Mouse (Mus musculus): Measurements from ENCODE around the gene Flcn.
"Not testable (repeated sequence)": the region's sequence is repeated elsewhere in the genome, so short reads cannot be mapped to it uniquely, and the experiment has no call there.

Gene Flcn

DNA sequence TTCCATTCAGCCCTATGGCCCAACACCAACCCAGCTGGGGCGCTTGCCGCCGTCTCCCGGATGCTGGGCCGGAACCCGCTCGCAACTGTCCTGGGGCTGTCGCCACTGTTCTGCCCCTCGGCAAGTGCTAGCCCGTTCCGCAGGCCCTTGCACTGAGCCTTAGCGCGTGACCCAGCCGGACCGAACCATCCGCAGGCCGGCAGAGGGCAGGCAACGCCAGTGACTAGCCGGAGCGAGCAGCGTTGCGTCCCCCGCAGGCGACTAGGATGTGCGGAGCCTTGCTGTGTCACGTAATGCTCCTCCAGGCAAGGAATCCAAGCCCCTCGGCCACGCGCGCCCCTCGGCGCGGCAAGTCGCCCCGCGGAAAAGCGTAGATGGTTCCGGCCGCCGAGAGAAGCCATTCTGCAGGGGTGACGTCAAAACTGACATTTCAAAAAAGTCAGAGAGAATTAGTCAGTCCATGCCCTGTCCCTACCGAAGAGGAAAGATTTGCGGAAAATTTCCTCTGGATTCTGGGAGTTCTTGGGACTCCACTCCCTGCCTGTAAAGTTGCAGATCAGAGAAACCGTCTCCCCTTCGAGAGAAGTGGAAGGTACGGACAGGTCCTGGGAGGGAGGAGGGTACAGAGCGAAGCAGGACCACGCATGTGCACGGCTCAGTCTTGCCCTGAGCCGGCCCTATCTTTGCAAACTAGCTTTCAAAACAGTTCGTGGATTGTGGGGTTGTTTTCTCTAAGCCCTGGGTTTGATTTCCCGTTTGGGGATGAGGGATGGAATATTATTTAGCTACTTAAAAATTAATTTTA is at the start of gene Flcn:
Gene Flcn, minus strand, starts transcription at position 347 of the 805 bp plus-strand sequence.
- peak; percentile 94 for DNase-seq (ENCODE audit: extremely low read depth, insufficient read length, low spot score)

DNA sequence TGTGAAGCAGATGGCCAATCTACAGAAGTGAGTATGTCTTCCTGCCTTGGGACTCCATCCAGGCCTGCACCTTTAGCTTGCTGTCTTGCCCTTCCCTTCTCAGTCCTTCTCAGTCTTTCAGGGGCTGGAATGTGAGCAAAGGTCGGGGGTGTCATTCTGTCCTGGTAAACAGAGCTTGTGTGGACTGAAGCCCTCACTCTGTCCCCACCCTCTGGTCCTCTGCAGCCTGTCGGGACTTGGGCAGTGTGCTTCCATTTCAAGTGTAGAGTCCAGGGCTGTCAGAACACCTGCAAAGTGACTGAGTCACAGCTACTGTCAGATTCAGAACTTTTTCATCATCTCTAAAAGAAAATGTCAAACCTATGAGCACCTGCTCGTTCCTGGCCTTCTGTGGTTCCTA is 43.0 kb upstream of the Flcn start:
- DNase-seq (ENCODE audit: extremely low read depth, insufficient read length, low spot score) = no peak

DNA sequence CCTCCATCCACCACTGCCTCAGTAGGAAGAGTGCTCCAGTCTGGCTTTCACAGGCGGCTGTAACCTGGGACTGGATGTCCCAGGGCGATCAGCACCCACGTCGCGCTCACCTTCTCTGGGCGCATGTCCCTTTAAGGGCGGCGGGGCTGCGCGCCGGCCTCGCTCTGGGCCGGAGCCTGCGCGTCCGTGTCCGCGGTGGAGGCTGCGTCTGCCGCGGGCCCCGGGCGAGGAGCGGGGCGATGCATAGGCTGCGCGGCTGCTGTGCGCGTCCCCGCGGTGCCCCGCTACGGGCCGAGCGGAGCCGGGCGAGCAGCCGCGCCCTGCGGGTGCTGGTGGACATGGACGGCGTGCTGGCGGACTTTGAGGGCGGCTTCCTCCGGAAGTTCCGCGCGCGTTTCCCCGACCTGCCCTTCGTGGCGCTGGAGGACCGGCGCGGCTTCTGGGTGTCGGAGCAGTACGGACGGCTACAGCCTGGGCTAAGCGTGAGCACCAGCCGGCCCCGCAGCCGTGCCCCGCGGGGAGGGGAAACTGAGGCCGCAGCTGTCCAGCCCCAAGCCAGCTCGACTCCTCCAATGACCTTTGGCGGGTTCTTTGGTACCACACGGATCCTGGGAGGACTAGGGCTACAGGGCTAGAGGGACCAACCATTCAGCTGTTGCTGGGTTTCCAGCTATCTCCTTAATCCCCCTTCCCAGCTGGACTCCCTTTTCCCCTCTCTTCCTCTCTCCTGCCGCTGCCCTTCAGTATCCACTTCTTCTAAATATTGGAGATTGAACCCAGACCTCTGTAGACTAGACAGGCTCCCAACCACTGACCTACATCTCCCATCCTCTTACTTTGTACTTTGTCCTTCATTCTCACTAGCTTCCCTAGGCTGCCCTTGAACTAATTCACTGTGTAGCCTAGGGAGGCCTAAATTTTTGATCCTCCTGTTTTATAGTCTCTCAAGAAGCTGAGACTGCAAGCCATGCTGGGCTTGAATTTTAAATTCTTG is 38.4 kb upstream of the Flcn start:
- peak; percentile 87 for DNase-seq (ENCODE audit: extremely low read depth, insufficient read length, low spot score)

DNA sequence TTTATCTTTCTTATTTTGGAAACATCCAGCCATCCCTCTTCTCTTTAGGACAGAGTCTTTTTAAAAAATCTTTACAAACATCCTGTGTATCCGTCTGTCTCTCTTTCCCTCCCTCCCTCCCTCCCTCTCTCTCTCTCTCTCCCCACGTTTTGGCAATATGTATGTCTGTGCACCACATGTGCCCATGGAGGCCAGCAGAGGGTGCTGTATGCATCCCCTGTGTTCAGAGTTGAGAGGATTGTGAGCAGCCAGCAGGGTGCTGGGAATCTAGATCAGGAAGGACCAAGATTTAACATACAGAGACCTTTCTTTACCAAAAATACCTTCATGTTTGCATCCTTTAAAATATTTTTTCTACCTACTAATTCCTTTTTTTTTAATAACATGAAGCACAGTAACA is 37.3 kb upstream of the Flcn start:
- DNase-seq (ENCODE audit: extremely low read depth, insufficient read length, low spot score) = peak; percentile 61

DNA sequence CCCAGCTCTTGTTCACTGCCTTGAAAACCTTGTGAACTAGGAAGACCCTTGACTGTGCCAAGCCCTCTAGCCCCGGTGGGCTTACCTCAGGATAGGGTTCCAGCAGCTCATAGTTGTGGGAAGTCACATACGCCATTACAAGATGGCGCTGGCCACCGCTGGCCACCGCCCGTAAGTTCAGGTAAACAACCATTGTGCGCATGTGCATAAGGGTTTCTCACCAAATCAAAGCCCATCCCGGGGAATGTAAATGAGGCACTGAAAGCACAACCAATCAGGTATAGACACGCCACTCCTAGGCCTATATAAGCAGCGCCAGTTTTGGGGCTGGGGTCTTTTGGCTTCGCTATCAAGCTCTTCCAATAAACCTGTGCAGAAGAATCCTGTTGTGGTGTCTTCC is 36.5 kb upstream of the Flcn start:
- DNase-seq (ENCODE audit: extremely low read depth, insufficient read length, low spot score) = no peak

DNA sequence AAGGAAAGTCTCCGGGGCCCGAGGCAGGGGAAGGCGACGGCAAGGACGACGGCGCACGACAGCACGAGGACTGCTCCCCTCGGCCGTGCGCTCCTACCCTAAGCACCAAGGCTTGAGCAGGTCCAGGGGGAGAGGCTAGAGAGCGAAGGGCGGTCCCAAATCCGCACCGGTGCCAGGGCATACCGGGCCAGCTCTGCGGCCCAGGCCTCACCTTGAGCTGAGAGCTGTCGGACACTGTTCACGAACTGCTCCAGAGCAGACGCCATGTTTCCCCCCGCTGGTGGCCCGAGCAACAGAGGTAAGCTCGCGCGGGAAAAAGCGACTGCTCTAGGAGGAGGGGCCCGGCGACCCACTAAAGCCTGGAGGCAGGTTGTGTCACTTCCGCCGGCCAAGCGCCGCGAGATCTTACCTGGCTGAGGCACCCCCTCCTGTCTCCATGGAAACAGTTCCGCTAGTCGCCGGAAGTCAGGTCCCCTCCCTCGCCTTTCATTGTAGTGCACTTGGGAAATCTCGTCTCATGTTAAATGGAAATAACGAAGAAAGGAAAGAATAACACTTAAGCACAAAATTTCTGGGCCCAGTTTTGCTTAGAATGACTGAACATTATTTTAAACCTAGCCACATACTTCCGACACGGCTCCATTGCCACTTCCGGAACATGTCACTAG is 29.8 kb upstream of the Flcn start, which contains the start of gene Cops3:
Gene Cops3, minus strand, starts transcription at position 380 of the 668 bp plus-strand sequence.
- DNase-seq (ENCODE audit: extremely low read depth, insufficient read length, low spot score) = peak; percentile 94

DNA sequence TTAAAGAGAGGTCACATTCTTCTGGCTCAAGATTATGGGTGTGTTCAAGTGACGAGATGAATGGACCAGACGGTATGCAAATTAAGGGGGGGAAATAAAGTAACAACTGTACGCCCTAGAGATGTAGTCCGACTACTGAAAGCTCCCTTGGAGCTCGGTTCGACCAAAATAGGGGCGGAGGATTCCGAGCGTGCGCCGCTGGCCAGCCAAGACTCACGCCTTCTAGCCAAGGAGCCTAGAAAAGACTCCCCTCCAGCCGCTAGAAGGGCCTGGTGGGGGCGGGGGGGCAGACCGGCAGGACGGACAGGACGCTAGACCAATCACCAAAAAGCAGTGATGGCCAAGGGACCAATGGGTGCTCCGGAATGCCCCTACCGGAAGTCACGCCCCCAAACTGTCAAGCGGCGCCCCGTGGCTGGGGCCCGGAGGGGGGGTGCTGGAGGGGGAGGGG is 29.2 kb upstream of the Flcn start, which contains the start of gene Nt5m:
Gene Nt5m, plus strand, starts transcription at position 440 of the 451 bp plus-strand sequence.
- DNase-seq (ENCODE audit: extremely low read depth, insufficient read length, low spot score) = peak; percentile 89

DNA sequence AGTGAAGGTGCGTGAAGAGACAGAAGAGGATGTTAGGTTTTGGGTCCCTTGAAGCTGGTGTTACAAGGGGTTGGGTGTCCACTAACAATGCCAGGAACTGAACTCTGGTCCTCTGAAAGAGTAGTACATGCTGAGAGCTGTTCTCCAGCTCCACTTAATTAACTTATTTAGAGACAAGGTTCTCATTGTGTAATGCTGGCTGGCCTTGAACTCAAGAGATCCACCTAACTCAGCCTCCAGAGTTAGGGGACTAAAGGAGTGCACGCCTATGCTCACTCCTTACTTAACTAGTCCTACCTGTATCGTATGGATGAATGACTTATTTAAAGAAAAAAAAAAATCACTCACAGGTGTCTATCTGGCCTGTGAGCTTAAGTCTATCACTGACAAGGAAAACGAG is 28.6 kb upstream of the Flcn start:
- no peak for DNase-seq (ENCODE audit: extremely low read depth, insufficient read length, low spot score)

DNA sequence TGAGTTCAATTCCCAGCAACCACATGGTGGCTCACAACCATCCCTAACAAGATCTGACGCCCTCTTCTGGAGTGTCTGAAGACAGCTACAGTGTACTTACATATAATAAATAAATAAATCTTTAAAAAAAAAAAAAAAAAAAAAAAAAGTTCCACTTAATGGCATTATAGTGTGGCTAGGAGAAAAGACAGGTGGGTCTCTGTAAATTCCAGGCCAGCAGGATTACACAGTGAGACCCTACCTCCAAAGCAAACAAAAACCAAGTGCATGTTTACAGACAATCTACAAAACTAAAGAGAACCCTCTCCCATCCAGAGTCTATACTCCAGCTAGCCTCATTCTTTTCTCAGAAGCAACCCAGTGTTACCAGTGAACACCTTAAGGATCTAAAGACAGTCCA is 28.0 kb upstream of the Flcn start:
- not testable (repeated sequence) for DNase-seq (ENCODE audit: extremely low read depth, insufficient read length, low spot score)

DNA sequence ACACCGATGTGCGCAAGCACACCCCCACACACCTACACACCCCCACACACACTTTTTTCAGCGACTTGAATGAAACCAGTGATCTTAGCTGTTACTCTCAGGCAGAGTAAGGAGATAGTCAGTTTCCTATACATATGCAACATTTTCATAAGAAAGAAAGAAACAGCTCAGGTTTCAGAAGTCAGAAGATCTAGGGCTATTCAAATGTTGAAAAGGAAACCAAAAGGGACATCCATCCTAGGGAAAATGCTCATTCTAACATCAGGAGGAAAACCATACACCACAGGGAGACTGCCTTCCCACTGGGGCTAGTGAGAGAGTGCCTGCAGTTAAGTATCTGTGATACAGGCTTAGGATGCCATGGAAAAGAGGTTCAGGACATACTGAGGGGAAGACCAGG is 11.8 kb upstream of the Flcn start:
- no peak for DNase-seq (ENCODE audit: extremely low read depth, insufficient read length, low spot score)

DNA sequence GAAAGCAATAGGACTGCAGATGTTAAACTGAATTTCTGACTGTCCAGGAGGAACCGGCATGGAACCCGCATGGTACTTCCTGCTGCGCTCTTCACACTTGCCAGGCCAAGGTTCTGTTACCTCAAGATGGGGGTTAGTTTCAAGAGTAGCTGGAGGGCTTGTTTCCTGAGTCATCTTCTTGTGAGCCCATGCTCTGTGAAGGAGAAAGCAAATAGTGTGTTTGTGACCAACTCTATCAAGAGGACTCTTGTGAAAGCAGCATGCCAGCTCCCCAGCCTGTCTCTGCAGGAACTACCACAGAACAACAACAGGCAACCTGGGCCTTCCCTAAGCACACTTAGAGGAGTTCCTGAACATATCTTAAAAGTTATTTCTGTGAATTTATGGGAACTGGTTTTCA is 8.1 kb upstream of the Flcn start:
- DNase-seq (ENCODE audit: extremely low read depth, insufficient read length, low spot score) = no peak

DNA sequence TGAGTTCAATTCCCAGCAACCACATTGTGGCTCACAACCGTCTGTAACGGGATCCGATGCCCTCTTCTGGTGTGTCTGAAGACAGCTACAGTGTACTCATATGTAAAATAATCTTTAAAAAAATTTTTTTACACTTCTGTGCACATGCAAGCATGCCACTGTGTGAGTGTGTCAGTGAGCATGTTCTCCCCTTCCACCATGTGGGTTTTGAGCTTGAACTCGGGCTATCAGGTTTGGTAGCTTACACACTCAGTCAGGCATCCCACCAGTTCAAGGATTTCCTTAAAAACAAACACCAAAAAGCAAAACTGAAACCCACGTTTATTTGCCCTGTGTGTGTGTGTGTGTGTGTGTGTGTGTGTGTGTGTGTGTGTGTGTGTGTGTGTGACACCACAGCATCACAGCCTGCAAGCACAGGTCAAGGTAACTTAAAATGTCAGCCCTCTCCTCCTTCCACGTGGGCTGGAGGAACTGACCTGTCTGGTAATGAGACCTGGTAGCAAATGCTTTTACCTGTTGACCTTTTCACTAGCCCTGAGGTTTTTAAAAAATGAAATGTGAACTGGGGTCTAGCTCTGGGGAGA is 5.8 kb upstream of the Flcn start:
- DNase-seq (ENCODE audit: extremely low read depth, insufficient read length, low spot score) = no peak

DNA sequence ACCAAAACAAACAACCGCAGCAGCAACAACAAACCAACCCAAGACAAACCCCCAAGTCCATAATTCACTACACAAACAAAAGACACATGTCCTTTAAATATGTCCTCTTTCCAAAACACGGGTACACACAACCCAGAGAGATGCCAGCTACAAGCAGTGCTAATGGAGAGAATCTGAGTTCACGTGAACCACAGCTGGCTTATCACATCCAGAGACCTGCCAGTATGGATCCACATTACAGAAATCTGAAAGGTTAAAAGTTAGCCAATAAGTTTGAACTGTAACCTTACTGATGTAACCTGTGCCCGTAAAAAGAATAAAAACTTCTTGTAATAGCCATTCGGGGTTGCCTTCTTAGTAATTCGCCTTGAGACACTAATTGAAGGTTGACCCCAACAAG is 5.1 kb upstream of the Flcn start:
- no peak for DNase-seq (ENCODE audit: extremely low read depth, insufficient read length, low spot score)

DNA sequence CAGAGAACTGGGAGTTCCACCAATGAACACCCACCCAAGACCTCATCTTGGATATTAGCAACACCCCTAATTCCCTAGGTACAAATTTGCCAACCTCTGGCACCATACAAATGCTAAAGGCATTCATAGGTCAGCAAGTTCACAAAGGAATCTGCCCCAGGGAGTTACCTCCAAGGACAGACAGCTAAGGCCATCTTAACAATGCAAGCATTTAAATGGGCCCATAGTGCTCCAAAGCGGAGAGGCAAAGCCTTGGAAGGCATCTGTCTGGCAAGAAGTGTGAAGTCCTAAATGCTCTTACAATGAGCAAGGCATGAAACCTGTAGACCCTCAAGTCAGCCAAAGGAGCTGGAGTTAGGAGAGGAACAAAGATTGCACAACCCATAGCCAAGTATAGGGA is 4.5 kb upstream of the Flcn start:
- no peak for DNase-seq (ENCODE audit: extremely low read depth, insufficient read length, low spot score)

DNA sequence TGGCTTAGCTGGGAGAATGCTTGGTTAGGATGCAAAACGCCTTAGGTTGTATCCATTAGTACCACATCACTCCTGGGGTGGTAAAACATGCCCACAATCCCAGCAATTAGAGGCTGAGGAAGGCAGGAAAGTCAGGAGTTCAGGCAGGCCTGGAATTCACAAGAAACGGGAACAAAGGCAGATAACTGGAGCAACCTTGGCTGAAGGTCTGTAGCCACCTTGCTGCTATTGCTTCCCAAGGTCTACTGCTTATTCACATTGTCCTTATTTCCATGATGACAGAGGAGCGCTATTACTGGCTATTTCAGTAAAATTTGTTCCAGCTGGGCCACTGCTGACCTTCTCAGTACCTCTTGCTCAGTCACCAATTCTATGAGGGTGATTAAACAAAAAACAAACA is 3.5 kb upstream of the Flcn start:
- no peak for DNase-seq (ENCODE audit: extremely low read depth, insufficient read length, low spot score)

DNA sequence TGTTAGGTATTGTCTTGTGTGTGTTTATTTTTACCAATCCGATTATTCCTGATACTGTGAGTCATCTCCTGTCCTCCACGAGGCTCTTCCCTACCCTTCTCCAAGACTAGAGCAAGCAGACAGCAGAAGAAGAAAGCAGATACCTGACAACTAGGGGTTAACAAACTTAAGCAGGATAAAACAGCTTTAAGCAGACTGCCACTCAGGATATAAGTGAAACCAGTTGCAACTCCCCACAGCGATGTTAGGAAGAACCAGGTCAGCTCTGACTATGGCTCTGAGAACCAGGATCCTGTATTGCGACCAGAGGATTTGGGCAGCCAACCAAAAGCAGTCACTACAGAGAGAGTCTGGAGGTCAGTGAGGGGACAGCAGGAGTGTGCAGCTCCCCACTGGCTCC is 1.4 kb upstream of the Flcn start:
- DNase-seq (ENCODE audit: extremely low read depth, insufficient read length, low spot score) = no peak

DNA sequence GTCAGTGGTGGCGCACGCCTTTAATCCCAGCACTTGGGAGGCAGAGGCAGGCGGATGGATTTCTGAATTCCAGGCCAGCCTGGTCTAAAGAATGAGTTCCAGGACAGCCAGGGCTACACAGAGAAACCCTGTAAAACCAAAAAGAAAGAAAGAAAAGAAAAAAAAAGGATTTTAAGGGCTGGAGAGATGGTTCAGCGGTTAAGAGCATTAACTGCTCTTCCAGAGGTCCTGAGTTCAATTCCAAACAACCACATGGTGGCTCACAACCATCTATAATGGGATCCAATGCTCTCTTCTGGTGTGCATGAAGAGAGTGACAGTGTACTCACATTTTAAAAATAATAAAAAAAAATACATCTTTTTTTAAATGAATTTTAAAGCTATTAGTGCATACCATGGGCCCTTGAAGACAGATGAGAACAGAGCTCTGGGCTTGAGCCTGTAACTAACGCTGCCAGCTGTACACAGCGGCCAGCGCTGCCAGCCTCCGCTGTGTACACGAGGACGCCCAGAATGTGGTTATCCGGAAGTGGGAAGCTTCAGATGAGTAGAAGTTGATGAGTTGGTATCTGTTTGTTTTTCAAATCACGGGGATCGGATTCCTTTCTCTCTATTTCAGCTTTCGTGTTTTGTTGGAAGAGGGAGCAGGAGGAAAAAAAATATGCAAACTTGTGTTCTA is 803 bp upstream of the Flcn start:
- peak; percentile 53 for DNase-seq (ENCODE audit: extremely low read depth, insufficient read length, low spot score)

DNA sequence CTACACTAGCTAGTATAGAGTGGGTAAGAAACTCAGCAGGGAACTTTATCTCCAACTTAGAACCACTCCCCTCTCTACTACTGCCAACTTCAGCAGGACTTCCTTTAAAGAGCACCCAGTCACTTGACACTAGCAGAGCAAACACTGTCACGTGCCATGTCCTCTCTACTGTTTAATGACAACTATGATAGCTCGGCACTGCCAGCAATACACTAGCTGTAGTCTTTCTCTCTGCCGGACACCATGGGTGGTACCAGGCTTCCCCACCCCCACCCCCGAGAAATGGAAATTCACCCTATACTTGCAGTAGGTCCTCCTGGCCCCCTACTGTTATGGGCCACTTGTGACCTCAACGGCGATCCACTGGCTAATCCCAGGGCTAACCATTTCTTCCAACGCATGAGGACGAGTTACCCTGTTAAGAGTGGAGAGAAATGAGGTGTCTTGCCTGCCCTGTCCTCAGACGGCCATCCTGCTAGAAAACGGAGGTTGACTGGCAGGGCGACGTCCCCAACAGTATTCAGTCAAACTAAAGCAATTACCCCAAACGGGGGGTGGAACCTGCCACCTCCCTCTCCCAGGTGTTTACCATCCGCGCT is 646 bp downstream of the Flcn start:
- DNase-seq (ENCODE audit: extremely low read depth, insufficient read length, low spot score) = peak; percentile 39

DNA sequence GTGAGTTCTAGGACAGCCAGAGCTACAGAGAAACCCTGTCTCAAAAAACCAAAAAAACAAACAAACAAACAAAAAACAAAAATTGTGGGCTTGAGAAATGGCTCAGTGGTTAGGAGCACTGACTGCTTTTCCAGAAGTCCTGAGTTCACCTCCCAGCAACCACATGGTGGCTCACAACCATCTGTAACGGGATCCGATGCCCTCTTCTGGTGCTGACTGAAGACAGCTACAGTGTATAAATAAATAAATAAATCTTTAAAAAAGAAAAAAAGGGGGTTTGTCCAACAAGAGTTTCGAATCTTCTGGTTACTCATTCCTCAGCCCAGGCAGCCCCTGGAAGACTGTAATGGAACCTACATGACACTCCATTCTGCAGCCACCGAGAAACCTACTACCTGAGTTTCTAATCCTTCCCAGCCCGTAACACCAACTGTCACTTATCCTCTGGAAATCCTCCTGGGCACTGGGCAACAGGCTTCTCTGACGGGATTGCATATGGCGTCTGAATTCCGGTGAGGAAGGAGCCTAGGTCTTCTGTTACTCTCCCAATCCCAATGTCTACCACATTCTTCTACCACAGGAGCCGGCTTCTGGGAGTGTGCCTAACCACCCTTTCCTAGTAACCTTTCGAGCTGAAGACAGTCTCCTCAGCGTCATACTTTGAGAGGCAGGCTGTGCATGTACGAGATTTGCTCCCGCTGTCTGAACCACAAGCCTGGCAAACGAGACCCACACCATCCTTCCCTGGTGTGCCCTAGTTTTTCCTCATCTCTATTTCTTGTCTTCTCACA is 1.5 kb downstream of the Flcn start:
- DNase-seq (ENCODE audit: extremely low read depth, insufficient read length, low spot score) = peak; percentile 41

All from 3134 (cell line).